Mouse (Mus musculus) megakaryocyte, embryonic 14.5 days (primary cell): ENCODE results near the gene Man2a2. TPM values are rescaled to one million over a fixed set of nuclear protein-coding genes. Genes with fewer than 3 reads are reported as not detected.
A peak's percentile ranks its signal among the peaks of the same experiment; 100 is the strongest.

Experiments
- H3K27me3 ChIP-seq: replicated peaks from 2 replicates; pipeline ENCODE3; 2012; ENCODE audit warnings: inconsistent platforms
- H3K36me3 ChIP-seq: replicated peaks from 2 replicates; pipeline ENCODE3; 2012; ENCODE audit warnings: low read length, inconsistent platforms, mixed read lengths
- H3K4me1 ChIP-seq: 2 replicates; pipeline ENCODE4 v1.6.1; 2012; ENCODE audit warnings: inconsistent platforms
- H3K4me3 ChIP-seq: replicated peaks from 2 replicates; pipeline ENCODE3; 2012; ENCODE audit warnings: moderate library complexity, mild to moderate bottlenecking, inconsistent platforms
- H3K9me3 ChIP-seq: 2 replicates; pipeline ENCODE4 v1.6.1; 2012; ENCODE audit warnings: inconsistent platforms
- FLI1 ChIP-seq: IDR thresholded peaks from 2 replicates; pipeline ENCODE4 v1.6.1; 2012; ENCODE audit warnings: low read length, inconsistent platforms, mixed read lengths
- GATA1 ChIP-seq: IDR thresholded peaks from 3 replicates; pipeline ENCODE4 v1.6.1; 2012; ENCODE audit warnings: mixed read lengths, low read length, inconsistent platforms, borderline replicate concordance
- polyA plus RNA-seq: library from polyadenylated mRNA; stranded (reverse); fragments of >175 nt; gene quantifications from 2 replicates; pipeline ENCODE4 v1.2.3, GENCODE M21; 2012; ENCODE audit warnings: low replicate concordance; ENCODE audit not compliant: insufficient read depth

Man2a2 gene
- 36.1 and 38.2 TPM in 2 replicates for polyA plus RNA-seq

DNA sequence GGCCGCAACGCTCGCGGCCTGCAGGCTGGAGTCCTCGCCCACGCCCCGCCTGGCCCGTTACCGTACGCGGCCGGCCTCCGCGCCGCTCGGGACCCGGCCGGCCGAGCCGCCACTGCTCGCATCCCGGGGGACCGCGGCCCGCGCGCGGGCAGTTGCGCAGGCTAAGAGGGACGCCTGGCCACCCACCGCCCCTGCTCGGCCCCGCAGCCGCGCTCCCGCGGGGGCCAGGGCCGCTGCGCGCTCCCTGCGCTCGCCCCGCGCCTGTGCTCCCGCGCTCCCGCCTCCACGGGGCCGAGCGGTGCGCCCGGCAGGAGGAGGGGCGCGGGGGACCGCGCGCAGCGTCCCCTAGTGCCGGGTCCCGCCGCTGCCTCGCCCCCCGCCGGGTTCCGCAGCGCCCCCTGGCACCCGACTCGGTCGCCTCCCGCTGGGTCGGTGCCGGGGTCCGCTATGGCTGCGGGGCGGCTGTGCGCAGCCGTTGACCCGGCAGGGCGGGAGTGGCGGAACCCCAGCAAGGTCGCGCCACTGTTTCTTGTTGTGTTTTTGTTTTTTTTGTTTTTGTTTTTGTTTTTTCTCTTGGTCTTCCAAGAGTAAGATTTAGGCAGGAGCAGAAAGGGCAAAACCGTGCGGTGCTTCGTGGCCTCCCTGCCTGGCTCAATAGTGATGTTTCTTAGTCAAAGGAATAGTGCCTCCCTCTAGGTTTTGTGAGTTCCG lies at the start of gene Man2a2:
TSS of gene Man2a2 (minus strand) at position 335 of the 711 bp plus-strand sequence.
- Histone ChIP-seq H3K27me3 (no peaks in the 10 kb centered on the region), H3K9me3 (no peaks in the 10 kb centered on the region), H3K4me1 (peaks cover 92% of the 10 kb centered on the region), H3K36me3 (peaks cover 34% of the 10 kb centered on the region), H3K4me3 (peak within 1 kb of the TSS; percentile 97)
- no peak for TF ChIP-seq GATA1
- no peak for TF ChIP-seq FLI1

DNA sequence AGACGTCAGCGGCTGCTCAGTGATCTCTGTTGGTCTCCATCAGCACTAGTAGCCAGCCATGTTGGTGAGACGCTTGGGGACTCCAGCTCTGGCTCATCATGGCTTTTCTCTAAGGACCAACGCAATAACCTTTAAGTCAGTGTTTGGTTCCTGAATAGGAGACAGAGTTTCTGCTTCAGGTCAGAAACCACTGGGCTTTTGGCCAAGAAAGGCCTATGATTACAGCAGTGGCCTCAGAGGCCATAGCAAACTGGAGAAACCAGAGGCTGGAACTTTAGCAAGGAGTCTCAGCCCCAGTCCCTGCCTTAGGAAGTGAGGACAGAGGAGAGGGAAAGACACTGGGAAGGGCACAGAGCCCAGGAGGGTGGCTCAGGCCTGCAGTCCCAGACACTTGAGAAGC lies 49.4 kb upstream of the Man2a2 start:
- TF ChIP-seq FLI1 (no peak), GATA1 (no peak)
- Histone ChIP-seq H3K4me3 (no peak overlapping the region), H3K36me3 (no peaks in the 10 kb centered on the region), H3K4me1 (peaks cover 69% of the 10 kb centered on the region), H3K27me3 (no peaks in the 10 kb centered on the region), H3K9me3 (peaks cover 7% of the 10 kb centered on the region; the same call in 1 of the 2 replicates)

DNA sequence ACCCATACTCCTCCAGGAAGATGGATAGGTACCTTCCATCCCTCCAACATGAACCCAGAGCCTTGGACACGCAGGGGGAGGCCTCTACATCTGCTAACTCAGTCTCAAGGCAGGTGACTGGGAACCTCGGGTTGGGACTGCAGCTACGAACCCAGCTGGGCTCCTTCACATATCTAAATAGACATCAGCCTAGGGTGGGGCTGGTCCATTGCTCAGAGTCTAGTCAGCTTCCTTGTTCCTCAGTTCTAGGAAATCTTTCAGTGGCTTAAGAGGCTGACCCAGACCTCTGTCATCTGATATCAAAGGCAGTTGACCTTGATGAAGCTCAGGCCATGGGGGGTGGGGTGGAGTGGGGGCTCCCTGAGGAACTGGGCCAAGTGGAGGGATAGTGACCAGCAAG lies 48.1 kb upstream of the Man2a2 start:
- no peak for TF ChIP-seq GATA1
- TF ChIP-seq FLI1 = no peak
- Histone ChIP-seq H3K9me3 (peaks cover under 1% of the 10 kb centered on the region; the same call in 1 of the 2 replicates), H3K4me3 (no peak overlapping the region), H3K36me3 (no peaks in the 10 kb centered on the region), H3K4me1 (peaks cover 72% of the 10 kb centered on the region), H3K27me3 (peaks cover under 1% of the 10 kb centered on the region)

DNA sequence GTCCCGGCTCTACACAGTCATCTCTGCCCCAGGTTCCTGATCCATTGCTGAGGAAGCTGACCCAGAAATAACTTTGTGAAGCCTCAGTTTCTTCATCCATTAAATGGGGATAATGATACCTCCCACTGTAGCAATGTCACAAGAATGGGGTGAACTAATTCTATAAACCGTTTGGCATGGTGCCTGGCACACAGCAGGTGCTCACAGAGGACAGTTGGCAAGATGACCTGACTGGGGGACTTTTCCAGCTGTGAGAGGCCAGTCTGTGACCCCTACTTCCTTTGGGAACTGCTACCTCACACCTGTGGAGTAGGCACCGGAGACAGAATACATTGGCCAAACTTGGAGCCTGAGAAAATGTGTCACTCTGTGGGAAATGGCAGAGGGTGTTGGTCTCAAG lies 46.9 kb upstream of the Man2a2 start:
- no peaks in the 10 kb centered on the region for H3K36me3 ChIP-seq
- H3K27me3 ChIP-seq = peaks cover 3% of the 10 kb centered on the region
- peaks cover 78% of the 10 kb centered on the region for H3K4me1 ChIP-seq
- no peak for TF ChIP-seq FLI1
- no peak for TF ChIP-seq GATA1
- no peak overlapping the region for H3K4me3 ChIP-seq
- no peaks in the 10 kb centered on the region for H3K9me3 ChIP-seq

DNA sequence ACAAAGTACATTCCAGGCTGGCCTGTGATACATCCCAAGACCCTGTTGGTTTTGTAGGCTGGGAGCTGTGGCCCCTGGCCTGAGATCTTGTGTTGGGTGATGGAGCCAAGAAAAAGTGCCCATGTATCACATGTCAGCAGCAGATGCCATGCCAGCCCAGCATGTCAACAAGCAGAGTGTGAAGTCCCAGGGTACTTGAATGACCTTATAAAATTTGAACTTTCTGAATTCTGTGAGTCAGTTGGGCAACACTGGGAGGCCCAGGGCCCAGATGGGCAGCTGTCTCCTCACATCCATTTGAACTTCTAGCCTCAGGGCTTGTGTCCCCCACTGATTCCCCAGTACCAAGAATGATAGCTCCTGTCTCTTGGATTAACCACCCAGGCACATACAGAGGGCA lies 46.4 kb upstream of the Man2a2 start:
- peaks cover 73% of the 10 kb centered on the region for H3K4me1 ChIP-seq
- TF ChIP-seq GATA1 = no peak
- TF ChIP-seq FLI1 = no peak
- no peaks in the 10 kb centered on the region for H3K9me3 ChIP-seq
- peaks cover 3% of the 10 kb centered on the region for H3K27me3 ChIP-seq
- no peaks in the 10 kb centered on the region for H3K36me3 ChIP-seq
- no peak overlapping the region for H3K4me3 ChIP-seq

DNA sequence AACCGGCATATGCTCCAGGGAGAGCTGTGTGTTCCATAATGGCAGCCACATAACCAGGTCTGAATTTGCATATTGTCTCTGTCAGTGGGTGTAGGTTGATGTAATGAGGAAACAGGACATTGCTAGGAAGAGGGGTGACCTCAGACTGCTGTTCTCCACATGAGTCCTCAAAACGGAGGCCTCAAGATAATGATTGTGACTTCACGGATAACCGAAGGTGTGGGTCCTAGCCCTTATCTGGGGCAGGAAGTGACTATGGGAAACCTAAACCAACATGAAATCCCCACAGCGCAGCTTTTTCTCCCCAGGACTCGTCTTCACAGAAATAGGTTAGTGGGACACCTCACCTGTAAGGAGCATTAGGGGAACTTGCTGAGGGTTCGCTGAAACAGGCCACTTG lies 45.8 kb upstream of the Man2a2 start:
- Histone ChIP-seq H3K4me3 (no peak overlapping the region), H3K4me1 (peaks cover 76% of the 10 kb centered on the region)
- TF ChIP-seq GATA1 (no peak), FLI1 (no peak)

DNA sequence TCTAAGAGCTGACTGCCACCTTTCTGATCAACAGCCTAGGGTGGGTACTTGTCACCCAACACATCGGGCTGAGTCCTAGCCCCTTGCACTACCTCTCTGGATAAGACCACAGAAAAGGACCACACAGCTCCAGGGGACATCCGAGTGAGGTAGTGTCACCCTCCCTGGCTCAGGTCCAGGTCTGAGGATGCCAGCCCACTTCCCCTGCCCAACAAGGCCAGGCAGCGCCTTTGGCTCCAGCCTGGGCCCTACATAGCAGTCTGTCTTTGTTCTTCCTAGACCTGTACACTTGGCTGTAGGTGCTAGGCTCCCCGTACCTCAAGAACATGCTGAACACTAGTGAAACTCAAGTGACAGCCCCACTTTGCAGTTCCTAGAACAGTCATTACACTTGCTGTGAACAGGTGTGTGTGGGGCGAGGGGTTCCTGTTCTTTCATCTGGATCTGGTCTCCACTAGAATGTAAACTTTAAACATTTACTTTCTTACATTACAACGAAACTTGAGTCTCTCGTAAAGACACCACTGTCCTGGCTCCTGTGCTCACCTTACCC lies 43.2 kb upstream of the Man2a2 start:
- Histone ChIP-seq H3K27me3 (peaks cover 15% of the 10 kb centered on the region), H3K9me3 (no peaks in the 10 kb centered on the region), H3K4me3 (no peak overlapping the region), H3K36me3 (no peaks in the 10 kb centered on the region), H3K4me1 (peaks cover 71% of the 10 kb centered on the region)
- TF ChIP-seq FLI1 (no peak), GATA1 (no peak)

More for the DNA sequence above, 45.8 kb upstream of the Man2a2 start:
- Histone ChIP-seq H3K9me3 (no peaks in the 10 kb centered on the region), H3K36me3 (no peaks in the 10 kb centered on the region), H3K27me3 (peaks cover 5% of the 10 kb centered on the region)

DNA sequence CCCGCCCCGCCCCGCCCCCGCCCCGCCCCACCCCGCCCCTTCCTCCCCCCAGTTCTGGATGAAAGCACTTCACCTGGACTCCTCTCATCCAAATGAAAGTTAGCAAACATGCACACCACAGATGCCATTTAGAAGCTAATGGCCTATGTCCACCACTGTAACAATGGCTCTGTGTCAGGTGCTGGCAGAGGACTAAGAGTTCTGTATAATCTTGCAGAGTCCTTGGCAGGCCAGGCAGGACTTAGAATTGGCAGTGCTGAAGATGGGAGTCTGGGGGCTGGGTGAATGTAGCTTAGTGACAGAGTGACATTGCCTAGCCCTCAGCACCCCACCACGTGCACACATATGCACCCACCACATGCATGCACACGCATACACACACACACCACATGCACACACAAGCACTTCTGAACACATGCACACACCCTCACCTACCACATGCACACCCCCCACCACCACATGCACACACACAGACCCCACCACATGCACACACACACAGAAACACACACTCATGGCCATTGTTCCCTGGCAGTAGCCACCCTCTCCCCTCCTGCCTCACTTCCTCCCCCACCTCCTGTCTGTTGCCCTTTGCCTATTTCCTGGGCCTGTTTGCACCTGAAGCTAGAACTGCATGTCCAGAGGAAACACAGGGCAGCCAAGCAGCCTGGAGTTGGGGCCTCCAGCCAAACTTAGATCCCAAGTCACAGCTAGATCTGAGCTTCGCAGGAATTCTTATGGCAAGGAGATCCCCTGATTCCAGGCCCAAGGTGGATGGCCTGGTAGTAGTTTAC lies 42.5 kb upstream of the Man2a2 start:
- no peak for TF ChIP-seq GATA1
- H3K27me3 ChIP-seq = peaks cover 18% of the 10 kb centered on the region
- no peaks in the 10 kb centered on the region for H3K36me3 ChIP-seq
- no peaks in the 10 kb centered on the region for H3K9me3 ChIP-seq
- H3K4me3 ChIP-seq = peak overlapping the region; percentile 4
- H3K4me1 ChIP-seq = peaks cover 64% of the 10 kb centered on the region

DNA sequence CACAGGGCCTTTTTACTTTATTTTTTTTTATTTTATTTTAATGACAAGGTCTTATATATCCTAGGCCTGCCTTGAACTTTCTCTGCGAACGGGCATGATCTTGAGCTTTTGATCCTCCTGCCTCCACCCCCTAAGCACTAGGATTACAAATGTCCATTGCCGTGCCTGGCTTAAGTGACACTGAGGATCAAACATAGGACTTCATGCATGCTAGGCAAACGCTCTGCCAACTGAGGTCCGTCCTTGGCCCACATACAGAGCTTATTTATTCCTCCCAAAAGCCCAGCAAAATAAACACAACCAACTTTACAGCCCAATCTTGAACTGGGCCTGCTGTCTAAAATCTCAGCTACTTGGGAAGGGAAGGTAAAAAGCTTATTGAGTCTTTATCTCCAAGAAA lies 41.6 kb upstream of the Man2a2 start:
- H3K36me3 ChIP-seq = no peaks in the 10 kb centered on the region
- H3K9me3 ChIP-seq = no peaks in the 10 kb centered on the region
- no peak overlapping the region for H3K4me3 ChIP-seq
- peaks cover 61% of the 10 kb centered on the region for H3K4me1 ChIP-seq
- peaks cover 28% of the 10 kb centered on the region for H3K27me3 ChIP-seq
- no peak for TF ChIP-seq FLI1
- TF ChIP-seq GATA1 = no peak

DNA sequence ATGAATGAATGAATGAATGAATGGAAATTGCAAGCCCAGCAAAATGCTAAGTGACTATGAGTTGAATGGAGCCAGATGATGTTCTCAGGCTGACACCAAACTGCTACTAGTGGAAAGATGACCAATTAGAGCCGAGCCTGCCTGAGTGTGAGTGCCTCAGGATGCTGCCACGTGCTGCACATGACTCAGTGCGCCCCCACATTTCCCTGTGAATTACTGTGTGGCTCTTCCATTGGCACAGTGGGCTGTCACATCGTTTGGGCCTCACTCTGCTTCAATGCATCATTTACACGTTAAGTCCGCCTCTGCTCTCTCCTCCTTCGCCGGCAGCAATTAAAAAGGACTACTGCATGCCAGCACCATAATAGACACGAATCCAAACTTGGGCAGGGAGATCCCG lies 41.1 kb upstream of the Man2a2 start:
- H3K36me3 ChIP-seq = no peaks in the 10 kb centered on the region

More for the DNA sequence above, 41.1 kb upstream of the Man2a2 start:
- TF ChIP-seq GATA1 (no peak), FLI1 (no peak)
- Histone ChIP-seq H3K4me3 (no peak overlapping the region), H3K27me3 (peaks cover 32% of the 10 kb centered on the region), H3K4me1 (peaks cover 59% of the 10 kb centered on the region), H3K9me3 (no peaks in the 10 kb centered on the region)
